Mouse (Mus musculus) heart, postnatal 36 days (tissue): Measurements from ENCODE around the gene Tmem114. TPM values are rescaled to one million over a fixed set of nuclear protein-coding genes. Genes with fewer than 3 reads are reported as not detected.

Source experiments
- DNase-seq, 2 experiments: peaks; one replicate each; pipeline ENCODE4 v3.0.0; 2021 to 2022
- intact Hi-C: fragments of 180-260 bp; cut with DNase I; formaldehyde crosslinking; loops from one replicate; pipeline ENCODE4 v1.15.1; 2025
- total RNA-seq, 2 experiments: library from RNA; stranded (reverse); gene quantifications; 2 replicates each; pipeline ENCODE4 v1.2.3; 2021

Gene Tmem114
- total RNA-seq, result not detected

GRCm38 (mm10) chr16:8424971-8425330 is at the start of gene Tmem114:
TSS of gene Tmem114 (minus strand) at chr16:8425136.
- no peak for DNase-seq
- intact Hi-C loops, result no loop called here

GRCm38 (mm10) chr16:8470603-8471481 is 45.9 kb upstream of the Tmem114 start, which contains the start of gene Mettl22:
TSS of gene Mettl22 (plus strand) at chr16:8470788.
- peak; percentile 87 to 89 for DNase-seq
- intact Hi-C loops, result loop anchor here (1.0 to 5.0 kb wide), 2 partner anchors 59 to 398 kb away; no protein-coding TSS in a partner anchor

- intact Hi-C loops, result loop anchor here (5.0 kb wide), 1 partner anchor 58 kb away; no protein-coding TSS in a partner anchor
- DNase-seq, result no peak
Observed at GRCm38 (mm10) chr16:8470132-8470531, 45.2 kb upstream of the Tmem114 start.

- intact Hi-C loops, result no loop called here
- DNase-seq, result peak; percentile 37 to 71
Observed at GRCm38 (mm10) chr16:8459098-8459497, 34.2 kb upstream of the Tmem114 start.

GRCm38 (mm10) chr16:8458391-8458790 is 33.5 kb upstream of the Tmem114 start:
- intact Hi-C loops, result no loop called here
- DNase-seq, result no peak

- intact Hi-C loops, result no loop called here
- DNase-seq, result no peak
Observed at GRCm38 (mm10) chr16:8455221-8455620, 30.3 kb upstream of the Tmem114 start.

GRCm38 (mm10) chr16:8453301-8453700 is 28.4 kb upstream of the Tmem114 start:
- intact Hi-C loops, result no loop called here
- DNase-seq, result no peak

GRCm38 (mm10) chr16:8446256-8446655 is 21.3 kb upstream of the Tmem114 start:
- intact Hi-C loops, result no loop called here
- DNase-seq, result no peak

- intact Hi-C loops, result no loop called here
- no peak for DNase-seq
Observed at GRCm38 (mm10) chr16:8444911-8445310, 20.0 kb upstream of the Tmem114 start.

GRCm38 (mm10) chr16:8432616-8433015 is 7.7 kb upstream of the Tmem114 start:
- intact Hi-C loops, result no loop called here
- DNase-seq, result no peak

GRCm38 (mm10) chr16:8429531-8429930 is 4.6 kb upstream of the Tmem114 start:
- no peak for DNase-seq
- intact Hi-C loops, result no loop called here

GRCm38 (mm10) chr16:8425736-8426135 is 800 bp upstream of the Tmem114 start:
- no peak for DNase-seq
- intact Hi-C loops, result no loop called here

- no peak for DNase-seq
- intact Hi-C loops, result no loop called here
Observed at GRCm38 (mm10) chr16:8424161-8424970, 570 bp downstream of the Tmem114 start.

- no peak for DNase-seq
- intact Hi-C loops, result no loop called here
Observed at GRCm38 (mm10) chr16:8423626-8424114, 1.3 kb downstream of the Tmem114 start.

- DNase-seq, result no peak
- intact Hi-C loops, result no loop called here
Observed at GRCm38 (mm10) chr16:8420842-8421241, 4.1 kb downstream of the Tmem114 start.

- no peak for DNase-seq
- intact Hi-C loops, result no loop called here
Observed at GRCm38 (mm10) chr16:8420381-8420780, 4.6 kb downstream of the Tmem114 start.

- no peak for DNase-seq
- intact Hi-C loops, result loop anchor here (10.0 kb wide), 1 partner anchor 435 kb away; no protein-coding TSS in a partner anchor
Observed at GRCm38 (mm10) chr16:8419666-8420065, 5.3 kb downstream of the Tmem114 start.

GRCm38 (mm10) chr16:8418126-8418525 is 6.8 kb downstream of the Tmem114 start:
- intact Hi-C loops, result loop anchor here (10.0 kb wide), 1 partner anchor 437 kb away; no protein-coding TSS in a partner anchor
- no peak for DNase-seq

- intact Hi-C loops, result loop anchor here (10.0 kb wide), 1 partner anchor 438 kb away; no protein-coding TSS in a partner anchor
Observed at GRCm38 (mm10) chr16:8417011-8417720, 7.8 kb downstream of the Tmem114 start.

GRCm38 (mm10) chr16:8415996-8416395 is 8.9 kb downstream of the Tmem114 start:
- DNase-seq, result no peak
- intact Hi-C loops, result loop anchor here (10.0 kb wide), 1 partner anchor 439 kb away; no protein-coding TSS in a partner anchor

More at GRCm38 (mm10) chr16:8417011-8417720, 7.8 kb downstream of the Tmem114 start:
- no peak for DNase-seq
